Mouse (Mus musculus): ENCODE measurements at regions not wholly inside any gene's neighbourhood (a gene's known extent, or its start where the extent isn't known, plus 50 kb on each side); places are given as distances from the start of the nearest gene placed in this dataset.

DNA sequence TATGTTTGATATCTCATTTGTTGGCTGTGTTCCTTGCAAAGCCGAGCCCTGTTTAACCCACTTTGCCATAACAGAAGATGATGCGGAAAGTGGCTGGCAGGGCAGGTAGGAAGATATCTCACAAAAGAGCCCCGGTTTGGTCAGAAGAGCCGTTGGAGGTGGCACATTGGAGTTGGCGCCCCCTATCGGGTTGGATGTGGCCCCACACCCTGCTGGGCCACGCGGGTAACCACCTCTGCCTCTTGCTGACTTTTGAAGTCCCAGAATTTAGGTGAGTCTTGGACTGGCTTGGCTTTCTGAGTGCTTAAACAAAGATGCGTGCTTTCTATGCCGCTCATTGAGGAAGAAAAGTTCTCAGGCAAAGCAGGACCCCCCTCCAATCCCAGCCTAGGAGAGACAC is 56.1 kb downstream of the Gm4791 start:
- Histone ChIP-seq H3K27me3 (peaks cover 2% of the 10 kb centered on the region; the same call in 1 of the 2 replicates), H3K9me3 (peaks cover 5% of the 10 kb centered on the region; the same call in 1 of the 2 replicates), H3K4me1 (0 out of 2 replicates have a peak, but pooled peaks cover 4% of the 10 kb centered on the region), H3K36me3 (no peaks in the 10 kb centered on the region), H3K4me2 (replicated peaks) (no peak overlapping the region), H3K9ac (no peak overlapping the region), H3K27ac (no peak overlapping the region), H3K4me3 (no peak overlapping the region)
- WGBS: 76% methylated on average over 10 of the region's 10 CpGs
- no peak for ATAC-seq (ENCODE audit: low FRiP score, low read depth)

DNA sequence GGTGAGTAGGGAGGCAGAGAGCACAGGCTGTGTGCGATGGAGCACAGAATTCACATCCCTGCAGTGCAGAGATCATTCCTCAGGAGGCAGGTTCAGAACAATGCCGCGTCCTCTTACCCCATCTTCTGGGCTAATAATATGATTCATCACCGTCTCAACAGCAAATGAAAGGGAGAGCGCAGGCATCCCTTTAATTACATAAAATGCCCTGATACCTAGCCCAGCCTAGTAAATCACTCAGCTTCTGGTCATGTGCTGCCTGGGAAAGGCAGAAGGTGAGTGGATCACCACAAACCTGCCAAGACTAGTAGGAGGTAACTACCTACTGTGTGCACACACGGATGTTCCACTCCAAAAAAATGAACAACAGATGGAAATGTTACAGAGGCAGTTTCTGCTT is 57.0 kb downstream of the Gm4791 start:
- Histone ChIP-seq H3K4me1 (0 out of 2 replicates have a peak, but pooled peaks cover 5% of the 10 kb centered on the region), H3K9ac (no peak overlapping the region), H3K9me3 (no peaks in the 10 kb centered on the region), H3K27me3 (peaks cover 2% of the 10 kb centered on the region; the same call in 1 of the 2 replicates), H3K4me3 (no peak overlapping the region), H3K4me2 (replicated peaks) (no peak overlapping the region), H3K27ac (no peak overlapping the region), H3K36me3 (no peaks in the 10 kb centered on the region)
- no peak for ATAC-seq (ENCODE audit: low FRiP score, low read depth)
- 60% methylated on average over 6 of the region's 6 CpGs for WGBS

DNA sequence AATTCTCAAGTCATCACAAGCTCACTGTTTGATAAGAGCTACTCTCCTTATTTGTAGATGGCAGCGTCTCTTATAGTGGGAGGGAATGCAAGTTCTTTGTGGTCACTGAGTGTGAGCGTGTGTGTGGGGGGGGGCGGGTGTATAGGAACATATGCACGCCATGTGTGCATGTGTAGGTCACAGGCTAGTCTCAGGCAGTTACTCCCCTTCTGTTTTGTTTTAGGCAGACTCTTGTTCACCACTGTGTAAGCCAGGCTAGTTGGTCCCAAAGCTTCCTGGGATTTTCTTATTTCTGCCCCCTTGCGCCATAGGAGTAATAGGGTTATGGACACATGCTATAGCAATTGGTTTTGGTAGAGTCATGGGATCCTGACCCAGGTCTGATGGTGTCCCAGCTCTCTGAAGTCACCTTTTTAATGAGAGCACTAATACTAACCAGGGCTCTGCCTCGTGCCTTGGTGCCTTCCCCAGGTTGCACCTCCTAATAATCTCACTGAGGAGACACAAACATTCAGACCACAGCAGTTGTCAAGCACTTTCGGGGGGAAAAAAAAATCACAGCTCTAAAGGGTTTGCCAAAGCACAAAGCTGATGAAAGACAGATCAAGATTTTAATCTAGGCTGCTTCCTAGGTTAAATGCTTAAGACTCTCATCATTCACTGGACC is 60.9 kb downstream of the Gm4791 start:
- 38% methylated on average over 7 of the region's 7 CpGs for WGBS
- Histone ChIP-seq H3K9ac (no peak overlapping the region), H3K36me3 (no peaks in the 10 kb centered on the region), H3K27me3 (peaks cover 2% of the 10 kb centered on the region; the same call in 1 of the 2 replicates), H3K27ac (no peak overlapping the region), H3K9me3 (no peaks in the 10 kb centered on the region), H3K4me1 (0 out of 2 replicates have a peak, but pooled peaks cover 5% of the 10 kb centered on the region), H3K4me3 (no peak overlapping the region), H3K4me2 (replicated peaks) (no peak overlapping the region)
- no peak for ATAC-seq (ENCODE audit: low FRiP score, low read depth)

DNA sequence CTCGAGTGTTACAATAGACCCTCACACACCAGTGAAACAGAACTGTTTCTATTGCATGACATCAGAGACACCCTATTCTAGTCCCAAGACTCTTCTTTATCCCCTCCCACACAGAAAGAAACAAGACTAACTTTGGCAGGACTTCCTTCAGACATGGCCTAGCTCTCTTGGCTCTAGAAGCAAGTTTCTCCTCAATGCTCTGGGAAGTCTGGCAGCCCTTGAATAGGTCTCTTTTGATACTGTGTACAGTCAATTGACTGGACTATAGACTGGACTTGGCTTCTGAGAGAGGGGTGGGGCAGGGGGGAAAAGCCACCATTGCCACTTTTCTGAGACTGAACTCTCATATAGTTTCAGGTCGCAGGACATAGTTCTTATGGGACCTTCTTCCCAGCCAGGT is 62.2 kb downstream of the Gm4791 start:
- Histone ChIP-seq H3K4me1 (0 out of 2 replicates have a peak, but pooled peaks cover 5% of the 10 kb centered on the region), H3K9ac (no peak overlapping the region), H3K4me2 (replicated peaks) (no peak overlapping the region), H3K27ac (no peak overlapping the region), H3K9me3 (no peaks in the 10 kb centered on the region), H3K4me3 (no peak overlapping the region), H3K27me3 (peaks cover 2% of the 10 kb centered on the region; the same call in 1 of the 2 replicates), H3K36me3 (no peaks in the 10 kb centered on the region)
- 82% methylated on average over 2 of the region's 2 CpGs for WGBS
- ATAC-seq (ENCODE audit: low FRiP score, low read depth): no peak

DNA sequence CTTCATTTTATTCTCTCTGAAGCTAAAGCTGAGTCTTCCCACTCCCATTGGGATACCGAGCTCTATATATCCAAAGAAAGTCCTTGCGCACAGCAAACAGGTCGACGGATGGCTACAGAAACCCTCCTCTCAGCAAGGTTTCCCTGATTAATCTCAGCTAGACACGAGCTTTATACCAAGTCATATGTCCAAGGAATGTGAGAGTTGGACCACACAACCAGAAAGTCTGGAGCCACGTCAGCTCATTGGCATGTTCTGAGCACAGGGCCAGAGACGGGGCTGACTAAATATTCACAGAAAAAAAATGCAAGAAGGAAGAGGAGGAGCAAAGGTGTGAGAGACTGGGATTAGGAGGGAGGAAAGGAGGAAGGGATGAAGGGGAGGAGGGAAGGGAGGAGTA is 64.0 kb downstream of the Gm4791 start:
- Histone ChIP-seq H3K4me2 (replicated peaks) (no peak overlapping the region), H3K9me3 (no peaks in the 10 kb centered on the region), H3K4me3 (no peak overlapping the region), H3K36me3 (no peaks in the 10 kb centered on the region), H3K27me3 (peaks cover 2% of the 10 kb centered on the region; the same call in 1 of the 2 replicates), H3K4me1 (0 out of 2 replicates have a peak, but pooled peaks cover 5% of the 10 kb centered on the region), H3K27ac (no peak overlapping the region), H3K9ac (no peak overlapping the region)
- 80% methylated on average over 7 of the region's 7 CpGs for WGBS
- ATAC-seq (ENCODE audit: low FRiP score, low read depth): no peak

DNA sequence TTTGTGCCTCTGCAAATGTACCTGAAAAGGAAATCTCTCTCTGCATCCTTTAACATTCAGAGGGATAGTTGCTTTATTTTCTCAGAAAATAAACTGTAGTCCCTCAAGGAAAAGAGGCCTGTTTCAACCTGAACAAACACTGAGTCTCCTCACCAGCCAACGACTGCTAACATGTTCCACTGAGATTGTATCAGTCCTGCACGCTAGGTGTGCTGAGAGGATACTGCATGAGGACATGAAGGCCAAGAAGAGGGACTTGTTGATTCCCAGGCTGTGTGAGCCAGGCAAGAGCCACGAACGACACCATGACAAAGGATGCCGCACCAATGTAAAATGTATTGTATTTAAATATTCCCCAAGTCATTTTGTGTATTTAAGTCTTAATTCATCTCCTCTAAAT is 65.2 kb downstream of the Gm4791 start:
- no peak for ATAC-seq (ENCODE audit: low FRiP score, low read depth)
- Histone ChIP-seq H3K27ac (no peak overlapping the region), H3K27me3 (no peaks in the 10 kb centered on the region), H3K9me3 (no peaks in the 10 kb centered on the region), H3K4me2 (replicated peaks) (no peak overlapping the region), H3K4me1 (0 out of 2 replicates have a peak, but pooled peaks cover 5% of the 10 kb centered on the region), H3K36me3 (no peaks in the 10 kb centered on the region), H3K9ac (no peak overlapping the region), H3K4me3 (no peak overlapping the region)
- 79% methylated on average over 5 of the region's 5 CpGs for WGBS

DNA sequence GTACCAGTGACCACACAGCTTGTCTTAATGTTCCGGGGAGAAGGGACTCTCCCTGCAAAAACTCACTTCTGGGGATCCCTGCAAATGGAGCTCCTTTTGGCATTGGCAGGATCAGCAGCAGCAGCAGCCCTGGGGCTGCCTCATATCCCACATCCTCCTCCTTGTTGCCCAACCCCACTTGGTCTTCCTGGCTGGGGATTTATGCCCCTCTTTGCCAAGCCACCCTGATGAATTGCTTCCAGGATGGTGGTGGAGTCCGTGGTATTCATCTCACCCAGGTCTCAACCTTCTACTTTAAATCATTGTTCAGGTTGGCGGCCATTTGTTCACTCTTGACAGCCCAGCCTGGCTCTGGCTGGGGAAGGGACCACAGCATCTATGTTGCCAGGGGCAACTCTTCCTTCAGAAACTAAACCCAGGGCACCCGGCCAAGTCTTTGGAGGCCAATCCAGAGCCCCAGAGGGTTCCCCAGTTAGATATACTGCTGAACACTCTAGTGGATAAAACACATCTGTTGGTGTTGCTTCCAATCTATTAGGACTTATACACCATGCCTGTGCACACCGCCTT is 66.0 kb downstream of the Gm4791 start:
- no peak overlapping the region for H3K4me3 ChIP-seq
- no peaks in the 10 kb centered on the region for H3K9me3 ChIP-seq
- H3K27ac ChIP-seq: no peak overlapping the region
- H3K36me3 ChIP-seq: no peaks in the 10 kb centered on the region
- no peak overlapping the region for H3K4me2 ChIP-seq (replicated peaks)
- no peak overlapping the region for H3K9ac ChIP-seq
- no peak for ATAC-seq (ENCODE audit: low FRiP score, low read depth)
- WGBS: 59% methylated on average over 5 of the region's 5 CpGs
- H3K27me3 ChIP-seq: no peaks in the 10 kb centered on the region
- peaks cover 6% of the 10 kb centered on the region for H3K4me1 ChIP-seq

DNA sequence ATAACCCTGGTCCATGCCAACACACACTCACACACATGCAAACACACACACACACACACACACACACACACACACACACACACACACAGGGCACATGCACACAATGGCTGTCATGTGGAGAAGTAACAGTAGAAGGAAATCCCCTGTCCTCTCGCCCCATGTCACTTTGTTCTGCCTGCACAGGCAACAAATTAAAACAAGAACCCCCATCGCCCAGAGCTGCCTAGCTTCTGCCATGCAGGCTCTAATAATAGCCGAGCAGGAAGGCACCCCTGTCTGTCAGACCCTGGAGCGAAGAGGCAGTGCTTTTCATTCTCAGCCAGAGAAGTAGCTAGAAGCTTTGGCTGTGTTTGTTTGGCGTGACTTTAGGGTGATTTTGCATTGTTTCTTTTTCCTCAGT is 70.9 kb downstream of the Gm4791 start:
- H3K27ac ChIP-seq: no peak overlapping the region
- no peak overlapping the region for H3K9ac ChIP-seq

DNA sequence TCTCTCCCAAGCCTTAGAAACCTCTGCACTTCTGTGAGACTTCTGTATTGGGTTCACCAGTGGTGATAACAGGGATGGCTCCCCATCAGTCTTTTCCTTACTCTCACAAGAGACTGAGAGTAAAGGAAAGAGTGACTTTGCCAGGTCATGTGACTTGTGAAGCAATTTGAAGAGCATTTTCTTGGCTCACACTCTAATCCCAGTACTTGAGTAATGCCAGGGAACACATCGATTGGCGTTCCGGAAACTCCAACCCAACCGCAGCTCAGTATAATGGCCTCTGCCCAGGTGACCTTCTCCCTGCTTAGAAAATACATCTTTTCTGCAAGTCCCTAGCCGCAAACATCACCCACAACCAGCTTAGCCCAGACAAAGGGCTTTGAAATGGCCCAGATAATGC is 72.4 kb downstream of the Gm4791 start:
- WGBS: 90% methylated on average over 5 of the region's 5 CpGs
- H3K27ac ChIP-seq: no peak overlapping the region
- no peak overlapping the region for H3K4me3 ChIP-seq
- H3K4me2 ChIP-seq (replicated peaks): no peak overlapping the region
- H3K9me3 ChIP-seq: no peaks in the 10 kb centered on the region
- H3K36me3 ChIP-seq: no peaks in the 10 kb centered on the region
- H3K4me1 ChIP-seq: peaks cover 26% of the 10 kb centered on the region
- H3K27me3 ChIP-seq: peaks cover 2% of the 10 kb centered on the region; the same call in 1 of the 2 replicates
- no peak for ATAC-seq (ENCODE audit: low FRiP score, low read depth)
- no peak overlapping the region for H3K9ac ChIP-seq

More for the DNA sequence above, 70.9 kb downstream of the Gm4791 start:
- H3K9me3 ChIP-seq: no peaks in the 10 kb centered on the region
- H3K4me2 ChIP-seq (replicated peaks): no peak overlapping the region
- no peaks in the 10 kb centered on the region for H3K36me3 ChIP-seq
- peaks cover 14% of the 10 kb centered on the region for H3K4me1 ChIP-seq
- no peak for ATAC-seq (ENCODE audit: low FRiP score, low read depth)
- 29% methylated on average over 5 of the region's 5 CpGs for WGBS
- H3K4me3 ChIP-seq: no peak overlapping the region
- H3K27me3 ChIP-seq: no peaks in the 10 kb centered on the region

DNA sequence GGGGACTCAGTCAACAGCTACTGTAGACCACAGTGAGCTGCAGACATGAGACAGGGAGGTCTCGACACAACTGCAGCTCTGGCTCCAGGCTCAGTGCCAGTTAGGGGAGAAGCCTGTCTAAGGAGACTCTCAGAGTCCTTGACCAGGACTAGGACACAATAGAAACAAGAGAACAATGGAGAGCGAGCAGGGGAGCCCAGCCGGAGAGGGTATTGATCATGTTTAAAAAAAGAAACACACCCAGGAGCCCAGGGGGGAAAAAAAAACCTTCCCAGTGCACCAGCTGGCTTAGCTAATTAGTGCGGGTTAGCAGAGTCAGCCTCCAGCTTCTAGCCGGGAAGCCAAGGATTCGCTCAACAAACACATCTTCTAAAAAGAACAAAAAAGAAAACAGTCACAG is 78.4 kb downstream of the Gm4791 start:
- 52% methylated on average over 6 of the region's 6 CpGs for WGBS
- H3K36me3 ChIP-seq: no peaks in the 10 kb centered on the region
- ATAC-seq (ENCODE audit: low FRiP score, low read depth): no peak

DNA sequence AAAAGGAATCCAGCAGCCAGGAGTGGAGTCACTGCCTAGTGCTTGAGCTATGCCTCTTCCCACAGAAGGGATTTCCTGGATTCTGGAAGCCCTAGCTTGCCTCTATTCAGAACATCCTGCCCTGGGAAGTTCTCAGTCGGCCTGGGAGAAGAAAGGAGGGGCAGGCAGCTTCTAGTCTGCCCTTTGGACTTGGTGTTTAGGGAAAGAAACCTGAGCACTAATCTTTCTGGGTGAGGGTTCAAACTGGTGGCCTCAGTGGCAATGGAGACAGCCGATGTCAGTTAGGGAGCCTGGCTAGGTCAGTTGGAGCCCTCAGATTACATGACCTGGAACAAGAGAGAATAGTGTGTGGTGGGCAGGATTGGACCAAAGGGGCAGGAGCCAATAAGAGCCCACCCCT is 78.9 kb downstream of the Gm4791 start:
- no peak for ATAC-seq (ENCODE audit: low FRiP score, low read depth)
- H3K4me3 ChIP-seq: no peak overlapping the region
- no peaks in the 10 kb centered on the region for H3K36me3 ChIP-seq
- H3K9ac ChIP-seq: no peak overlapping the region
- H3K27me3 ChIP-seq: peaks cover 2% of the 10 kb centered on the region; the same call in 1 of the 2 replicates
- H3K27ac ChIP-seq: no peak overlapping the region
- no peaks in the 10 kb centered on the region for H3K9me3 ChIP-seq
- 48% methylated on average over 2 of the region's 2 CpGs for WGBS
- H3K4me1 ChIP-seq: peaks cover 20% of the 10 kb centered on the region
- H3K4me2 ChIP-seq (replicated peaks): no peak overlapping the region

More for the DNA sequence above, 78.4 kb downstream of the Gm4791 start:
- no peak overlapping the region for H3K27ac ChIP-seq
- H3K4me1 ChIP-seq: peaks cover 20% of the 10 kb centered on the region
- peaks cover 2% of the 10 kb centered on the region; the same call in 1 of the 2 replicates for H3K27me3 ChIP-seq
- no peak overlapping the region for H3K9ac ChIP-seq
- no peak overlapping the region for H3K4me3 ChIP-seq
- no peaks in the 10 kb centered on the region for H3K9me3 ChIP-seq
- no peak overlapping the region for H3K4me2 ChIP-seq (replicated peaks)

DNA sequence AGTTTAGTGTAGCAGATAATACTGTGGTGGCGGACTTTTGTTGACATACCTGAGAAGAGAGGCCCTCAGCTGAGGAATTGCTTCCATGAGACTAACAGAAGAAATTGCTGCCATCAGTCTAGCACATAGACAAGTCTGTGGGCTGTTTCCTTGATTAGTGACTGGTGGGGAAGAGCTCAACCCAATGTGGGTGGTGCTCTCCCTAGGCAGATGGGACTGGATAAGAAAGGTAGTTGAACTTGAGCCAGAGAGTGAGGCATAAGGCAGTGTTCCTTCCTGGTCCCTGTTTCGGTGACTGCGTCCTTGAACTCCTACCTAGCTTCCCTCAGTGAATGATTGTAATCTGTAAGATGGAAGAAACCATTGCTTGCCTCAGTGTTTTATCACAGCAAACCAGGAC is 79.4 kb downstream of the Gm4791 start:
- H3K4me2 ChIP-seq (replicated peaks): no peak overlapping the region
- H3K27me3 ChIP-seq: peaks cover 2% of the 10 kb centered on the region; the same call in 1 of the 2 replicates
- no peaks in the 10 kb centered on the region for H3K36me3 ChIP-seq
- H3K9me3 ChIP-seq: no peaks in the 10 kb centered on the region
- WGBS: 97% methylated on average over 3 of the region's 3 CpGs
- peaks cover 20% of the 10 kb centered on the region for H3K4me1 ChIP-seq
- H3K27ac ChIP-seq: no peak overlapping the region
- ATAC-seq (ENCODE audit: low FRiP score, low read depth): no peak
- no peak overlapping the region for H3K9ac ChIP-seq
- H3K4me3 ChIP-seq: no peak overlapping the region

Measured in limb, embryonic 13.5 days (tissue).